Mouse (Mus musculus) embryo, embryonic 11 days (tissue): ENCODE results near the gene Sox14.
A peak's percentile ranks its signal among the peaks of the same experiment; 100 is the strongest.

Source experiments
- DNase-seq: peaks from one replicate; pipeline ENCODE4 v3.0.0-alpha.2; 2015

Gene Sox14

DNA sequence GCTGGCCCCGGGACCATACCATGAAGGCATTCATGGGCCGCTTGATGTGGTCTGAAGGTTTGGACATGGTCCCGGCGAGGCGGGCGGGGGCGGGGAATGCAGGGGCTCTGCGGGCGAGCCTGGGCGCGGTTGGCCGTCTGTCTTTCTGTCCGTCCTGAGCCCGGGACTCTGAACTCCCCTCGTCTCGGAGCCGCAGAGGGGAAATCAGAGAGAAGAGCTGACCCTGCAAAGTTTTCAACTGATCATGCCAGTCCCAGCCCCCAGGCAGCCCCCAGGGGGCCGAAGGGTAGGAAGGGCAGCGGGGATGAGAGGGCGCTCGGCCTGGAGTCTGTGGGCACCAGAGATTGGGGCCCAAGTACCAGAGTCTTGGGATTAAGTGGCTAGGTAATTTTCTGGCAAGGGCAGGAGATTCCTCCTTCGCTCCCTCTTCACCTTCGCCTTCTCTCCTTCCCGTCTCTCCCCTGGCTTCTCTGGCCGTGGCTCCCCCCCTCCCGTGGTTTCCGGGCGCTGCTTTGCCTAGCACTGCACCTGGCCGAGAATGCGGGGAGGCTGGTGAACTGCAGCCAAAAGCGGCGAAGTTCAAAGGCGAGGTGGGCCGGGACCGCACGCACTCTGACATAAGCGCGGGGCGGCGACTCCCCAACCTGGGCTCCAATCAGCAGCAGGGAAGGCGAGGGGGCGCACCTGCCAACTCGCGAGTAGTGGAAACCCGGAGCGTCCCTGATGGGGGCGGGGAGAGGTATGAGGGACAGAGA, at the start of gene Sox14:
Gene Sox14 (minus strand): TSS at position 553 of the 755 bp plus-strand sequence.
- DNase-seq: peak; percentile 48

- peak; percentile 70 for DNase-seq
Measured at GRCm38 (mm10) chr9:99879311-99879710, 3.3 kb upstream of the Sox14 start.

DNA sequence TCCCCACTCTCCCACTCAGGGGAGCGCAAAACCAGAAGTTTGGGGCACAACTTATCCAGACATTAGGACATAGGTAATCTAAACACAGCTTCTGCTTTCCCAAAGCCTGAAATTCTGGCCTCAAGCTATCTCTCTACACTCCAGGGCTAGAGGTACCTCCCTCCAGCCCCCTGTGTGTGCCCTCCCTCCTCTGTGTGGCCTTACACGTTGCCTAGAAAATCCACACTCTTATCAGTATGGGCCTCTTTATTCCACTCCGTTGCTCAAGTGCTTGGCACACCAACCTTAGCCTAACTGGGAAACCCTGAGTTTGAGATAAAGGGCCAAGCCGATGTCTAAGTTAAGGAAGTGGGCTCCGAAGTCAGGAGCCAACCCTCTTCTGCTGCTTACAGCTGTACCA, 2.6 kb upstream of the Sox14 start:
- no peak for DNase-seq

- peak; percentile 30 for DNase-seq
Measured at GRCm38 (mm10) chr9:99877056-99877546, 1.1 kb upstream of the Sox14 start.

- DNase-seq: peak; percentile 28
Measured at GRCm38 (mm10) chr9:99876373-99877055, 544 bp upstream of the Sox14 start.

DNA sequence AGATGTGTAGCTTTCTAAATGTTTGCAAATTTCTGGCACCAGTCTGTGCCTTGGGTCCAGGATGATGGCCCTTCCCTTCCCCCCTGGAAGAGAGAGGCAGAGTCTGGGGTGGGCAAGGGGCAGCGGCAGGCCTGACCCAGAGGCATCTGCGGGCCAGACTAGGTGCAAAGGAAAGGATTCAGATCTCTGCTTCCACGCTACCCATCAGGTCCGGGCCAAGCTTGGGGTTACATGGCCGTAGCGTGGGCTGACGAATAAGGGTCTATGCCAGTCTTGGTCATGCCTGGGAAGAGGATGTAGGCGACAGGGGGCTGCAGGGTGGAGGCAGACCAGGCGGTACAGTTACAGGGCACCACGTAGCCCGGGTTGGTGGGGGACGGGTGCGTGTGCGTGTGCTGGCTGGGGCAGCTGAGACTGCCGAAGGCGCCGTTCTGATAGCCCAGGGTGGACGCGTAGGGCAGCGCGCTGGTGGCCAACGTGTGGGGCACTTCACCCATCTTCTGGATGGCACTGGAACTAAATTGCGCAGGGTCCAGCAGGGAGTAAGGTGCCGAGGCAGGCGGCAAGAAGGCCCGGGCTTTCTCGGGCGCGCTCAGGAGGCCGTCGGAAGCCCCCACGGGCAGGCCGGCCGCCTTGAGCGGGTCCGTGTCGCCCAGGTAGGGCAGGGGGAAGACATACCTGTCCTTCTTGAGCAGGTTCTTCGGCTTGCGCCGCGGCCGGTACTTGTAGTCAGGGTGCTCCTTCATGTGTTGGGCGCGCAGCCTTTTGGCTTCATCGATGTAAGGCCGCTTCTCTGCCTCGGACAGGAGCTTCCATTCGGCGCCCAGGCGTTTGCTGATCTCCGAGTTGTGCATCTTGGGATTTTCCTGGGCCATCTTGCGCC, 994 bp downstream of the Sox14 start:
- DNase-seq: peak; percentile 33

DNA sequence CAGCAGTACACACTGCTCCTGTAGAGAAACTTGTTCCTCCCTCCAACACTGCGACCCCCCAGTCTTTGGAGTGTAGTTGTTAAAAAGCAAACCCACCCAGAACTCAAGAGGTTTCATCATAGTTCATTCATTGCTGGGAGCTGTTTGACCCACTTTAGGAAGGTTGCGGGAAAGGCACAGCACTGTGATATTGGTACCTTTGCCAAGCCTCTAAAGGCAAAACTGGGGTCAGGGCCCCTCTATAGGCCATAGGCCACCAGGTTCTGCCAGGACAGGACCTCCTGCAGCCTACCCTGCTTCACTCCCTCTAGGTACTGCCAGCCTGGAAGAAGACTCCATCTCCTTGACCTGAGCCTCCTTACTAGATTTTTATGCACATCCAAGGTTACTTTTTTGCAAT, 2.2 kb downstream of the Sox14 start:
- no peak for DNase-seq

GRCm38 (mm10) chr9:99873116-99873620, 2.8 kb downstream of the Sox14 start:
- peak; percentile 42 for DNase-seq

DNA sequence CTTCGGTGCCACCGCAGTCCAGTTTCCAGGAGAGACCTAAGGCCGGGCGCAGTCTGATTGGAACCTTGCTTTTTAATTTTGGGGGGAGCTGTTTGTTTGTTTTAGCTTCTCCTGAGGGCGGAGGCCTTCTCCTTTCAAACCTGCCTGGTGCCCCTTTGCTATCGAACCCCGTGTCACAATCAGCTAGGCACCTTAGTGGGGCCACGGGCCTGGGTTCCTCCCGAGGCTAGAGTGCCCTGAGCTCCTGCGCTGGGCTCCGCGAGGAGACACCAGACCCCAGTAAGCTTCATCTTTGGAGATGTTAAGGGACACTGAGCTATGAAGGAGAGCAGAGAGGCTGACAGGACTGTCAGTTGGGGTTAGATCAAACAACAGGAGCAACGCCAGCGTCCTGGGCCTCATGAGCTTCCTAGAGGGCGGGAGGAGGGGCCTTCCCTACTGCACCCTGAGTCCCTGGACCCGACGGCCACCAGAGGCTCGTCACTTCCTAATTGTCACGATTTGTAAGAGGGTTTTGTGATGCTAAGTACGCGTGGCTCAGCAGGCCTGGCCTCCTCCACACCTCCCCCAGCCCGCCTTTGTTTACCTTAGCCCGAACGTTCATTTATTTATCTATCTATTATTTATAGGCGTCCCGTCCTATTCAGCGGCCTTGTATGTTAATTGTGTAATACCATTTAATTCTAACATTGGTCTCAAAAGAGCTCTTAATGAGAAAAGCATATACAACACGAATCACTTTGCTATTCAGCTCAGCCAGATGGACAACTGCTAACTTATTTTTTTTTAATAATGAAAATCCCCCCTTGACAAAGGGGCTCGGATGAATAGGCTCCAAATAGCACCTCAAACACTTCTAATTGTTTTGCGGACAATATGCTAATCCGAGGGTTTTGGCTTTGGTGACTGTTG, 3.5 kb downstream of the Sox14 start:
- peak; percentile 70 for DNase-seq

GRCm38 (mm10) chr9:99871556-99872203, 4.3 kb downstream of the Sox14 start:
- peak; percentile 64 for DNase-seq

- DNase-seq: peak; percentile 52
Measured at GRCm38 (mm10) chr9:99870780-99871555, 5.0 kb downstream of the Sox14 start.

DNA sequence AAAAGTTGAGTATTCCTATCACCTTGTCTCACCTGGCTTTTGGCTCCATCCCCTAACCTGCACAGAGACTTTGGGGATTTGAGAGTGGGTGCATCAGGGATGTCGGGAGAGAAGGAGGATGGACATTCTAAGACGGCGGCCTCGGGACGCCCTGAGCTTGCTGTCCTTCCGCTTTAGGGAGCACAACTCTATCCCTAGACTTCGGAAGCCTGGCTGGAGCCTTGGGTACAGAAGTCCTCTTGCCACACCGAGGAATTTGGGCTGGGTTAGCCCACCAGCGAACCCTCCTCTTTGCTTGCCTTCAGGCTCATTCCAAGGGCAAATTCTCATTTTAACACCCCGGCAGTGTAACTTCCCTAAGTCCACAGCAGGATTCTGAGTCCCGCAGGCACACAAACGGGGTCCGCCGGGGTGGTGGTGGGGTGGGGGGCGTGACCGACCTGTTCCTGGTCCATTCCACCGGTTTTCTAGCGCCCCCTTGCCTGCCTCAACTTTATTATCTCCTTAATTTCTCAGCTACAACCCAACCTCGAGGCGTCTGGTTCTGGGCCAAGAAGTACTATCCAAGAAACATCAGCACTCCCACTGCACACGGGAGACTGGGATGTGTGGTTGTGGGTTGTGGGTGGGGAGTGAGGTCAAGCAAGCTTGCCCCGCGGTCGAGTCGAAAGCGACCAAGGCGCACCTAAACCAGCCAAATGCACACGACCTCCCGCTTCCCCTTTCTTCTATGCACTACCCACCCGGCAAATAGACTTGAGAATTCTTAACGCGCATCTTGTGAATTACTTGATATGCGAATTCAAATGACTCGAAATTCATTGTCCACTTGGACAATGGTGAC, 5.8 kb downstream of the Sox14 start:
- DNase-seq: peak; percentile 41

GRCm38 (mm10) chr9:99869275-99869674, 6.7 kb downstream of the Sox14 start:
- DNase-seq: peak; percentile 43

DNA sequence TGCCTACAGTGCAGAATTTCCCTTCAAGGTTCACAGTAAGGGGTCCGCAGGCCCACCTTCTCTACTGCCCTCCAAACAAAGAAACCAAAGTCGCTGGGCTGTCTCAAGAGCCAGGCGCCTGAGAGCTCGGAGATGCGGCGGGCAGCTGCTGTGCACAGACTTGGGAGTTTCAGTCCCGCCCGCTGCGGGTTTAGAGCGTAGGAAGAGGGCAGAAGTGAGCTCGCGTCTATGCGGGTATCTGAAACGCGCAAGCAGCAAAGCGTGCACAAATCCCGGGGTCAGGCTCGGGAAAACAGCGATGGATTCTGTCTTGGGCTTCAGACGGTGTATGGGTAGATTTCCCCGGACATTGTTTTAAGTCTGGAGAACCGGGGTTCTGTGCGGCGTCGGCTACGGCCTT, 7.4 kb downstream of the Sox14 start:
- peak; percentile 80 for DNase-seq

DNA sequence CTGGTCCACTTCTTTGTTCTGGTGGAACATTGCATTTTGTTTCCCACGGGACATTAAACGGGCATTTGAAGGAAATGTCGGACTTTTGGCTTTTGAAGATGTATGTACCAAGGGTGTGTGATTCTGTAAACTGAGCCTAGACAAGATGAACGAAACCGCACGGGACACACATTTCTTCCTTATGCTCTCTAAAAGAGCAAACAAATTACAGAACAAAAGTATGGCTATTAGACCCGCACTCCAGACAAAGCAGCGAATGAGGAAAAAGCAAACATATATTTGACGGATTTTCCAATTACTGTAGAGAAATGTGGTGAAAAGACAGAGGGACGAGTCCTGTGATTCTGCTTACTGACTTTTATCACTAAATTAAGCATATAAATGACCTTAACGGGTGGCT, 7.9 kb downstream of the Sox14 start:
- peak; percentile 27 for DNase-seq

GRCm38 (mm10) chr9:99862936-99863335, 13.0 kb downstream of the Sox14 start:
- DNase-seq: no peak

GRCm38 (mm10) chr9:99854486-99854885, 21.5 kb downstream of the Sox14 start:
- DNase-seq: no peak

DNA sequence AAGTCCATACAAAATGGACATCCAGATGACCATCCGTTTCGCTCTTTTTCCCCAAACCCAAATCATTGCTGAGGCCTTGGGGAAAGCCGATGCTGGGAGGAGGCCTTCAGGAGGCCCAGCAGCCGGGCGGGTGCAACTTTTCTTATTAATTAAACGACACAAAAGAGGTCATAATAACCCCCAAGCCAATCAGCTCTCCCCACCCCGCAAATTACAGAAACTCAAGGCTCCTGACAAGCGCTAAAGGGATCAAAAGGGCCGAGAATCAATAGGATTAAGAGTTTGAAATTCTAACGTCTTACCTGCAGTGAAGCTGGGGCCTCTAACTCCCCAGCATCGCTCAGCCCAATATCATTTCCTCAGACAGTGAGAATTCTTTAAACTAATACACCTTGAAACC, 22.6 kb downstream of the Sox14 start:
- no peak for DNase-seq

GRCm38 (mm10) chr9:99850354-99850753, 25.6 kb downstream of the Sox14 start:
- no peak for DNase-seq

GRCm38 (mm10) chr9:99848327-99848726, 27.6 kb downstream of the Sox14 start:
- peak; percentile 20 for DNase-seq
